Mouse (Mus musculus): ENCODE results near the gene Fam71a. TPM values are rescaled to one million over a fixed set of nuclear protein-coding genes. Genes with fewer than 3 reads are reported as not detected.
A peak's percentile ranks its signal among the peaks of the same experiment; 100 is the strongest.

Fam71a gene
- total and polyA plus RNA-seq, 3 experiments, result not detected

GRCm38 (mm10) chr1:191135406-191135805 is 29.2 kb downstream of the Fam71a start:
- Histone ChIP-seq H3K4me3 (no peak overlapping the region), H3K27ac (no peak overlapping the region), H3K9ac (ENCODE audit: low read depth, low read length) (no peak overlapping the region), H3K27me3 (ENCODE audit: control insufficient read depth, insufficient read depth, low read length) (no peaks in the 10 kb centered on the region), H3K36me3 (ENCODE audit: control insufficient read depth, insufficient read depth, low read length) (no peaks in the 10 kb centered on the region), H3K79me2 (replicated peaks; ENCODE audit: control insufficient read depth, insufficient read depth, low read length) (no peaks in the 10 kb centered on the region), H3K4me1 (ENCODE audit: control insufficient read depth, insufficient read depth, low read length) (no peaks in the 10 kb centered on the region)
- 71% methylated on average over 4 of the region's 4 CpGs for WGBS
- TF ChIP-seq EP300 (IDR thresholded peaks at IDR 0.05; ENCODE audit: insufficient read depth, low read depth, low read length) (no peak), CTCF (IDR thresholded peaks at IDR 0.05) (no peak), POLR2A (IDR thresholded peaks at IDR 0.05; ENCODE audit: insufficient read depth, low read depth, low read length) (no peak)
- no peak for DNase-seq
- intact Hi-C loops (cut with DNase I), result no loop called here

GRCm38 (mm10) chr1:191132934-191133333 is 31.7 kb downstream of the Fam71a start:
- H3K27ac ChIP-seq, result no peak overlapping the region
- intact Hi-C loops (cut with DNase I), result no loop called here
- H3K4me1 ChIP-seq (ENCODE audit: control insufficient read depth, insufficient read depth, low read length), result no peaks in the 10 kb centered on the region
- TF ChIP-seq EP300 (IDR thresholded peaks at IDR 0.05; ENCODE audit: insufficient read depth, low read depth, low read length), result no peak
- TF ChIP-seq CTCF (IDR thresholded peaks at IDR 0.05), result no peak
- no peak for TF ChIP-seq POLR2A (IDR thresholded peaks at IDR 0.05; ENCODE audit: insufficient read depth, low read depth, low read length)
- H3K79me2 ChIP-seq (replicated peaks; ENCODE audit: control insufficient read depth, insufficient read depth, low read length), result no peaks in the 10 kb centered on the region
- H3K4me3 ChIP-seq, result no peak overlapping the region
- no peaks in the 10 kb centered on the region for H3K27me3 ChIP-seq (ENCODE audit: control insufficient read depth, insufficient read depth, low read length)
- H3K36me3 ChIP-seq (ENCODE audit: control insufficient read depth, insufficient read depth, low read length), result no peaks in the 10 kb centered on the region
- 35% methylated on average over 5 of the region's 5 CpGs for WGBS
- no peak overlapping the region for H3K9ac ChIP-seq (ENCODE audit: low read depth, low read length)
- DNase-seq, result no peak

- DNase-seq, result no peak
- no peaks in the 10 kb centered on the region for H3K27me3 ChIP-seq (ENCODE audit: control insufficient read depth, insufficient read depth, low read length)
- H3K4me3 ChIP-seq, result no peak overlapping the region
- H3K27ac ChIP-seq, result no peak overlapping the region
- TF ChIP-seq CTCF (IDR thresholded peaks at IDR 0.05), result no peak
- TF ChIP-seq POLR2A (IDR thresholded peaks at IDR 0.05; ENCODE audit: insufficient read depth, low read depth, low read length), result no peak
- TF ChIP-seq EP300 (IDR thresholded peaks at IDR 0.05; ENCODE audit: insufficient read depth, low read depth, low read length), result no peak
- H3K79me2 ChIP-seq (replicated peaks; ENCODE audit: control insufficient read depth, insufficient read depth, low read length), result no peaks in the 10 kb centered on the region
- H3K4me1 ChIP-seq (ENCODE audit: control insufficient read depth, insufficient read depth, low read length), result no peaks in the 10 kb centered on the region
- no peaks in the 10 kb centered on the region for H3K36me3 ChIP-seq (ENCODE audit: control insufficient read depth, insufficient read depth, low read length)
- H3K9ac ChIP-seq (ENCODE audit: low read depth, low read length), result no peak overlapping the region
- intact Hi-C loops (cut with DNase I), result no loop called here
- WGBS, result 72% methylated on average over 5 of the region's 5 CpGs
These were observed 32.4 kb downstream of the Fam71a start for GRCm38 (mm10) chr1:191132240-191132639.

GRCm38 (mm10) chr1:191131692-191132091 is 32.9 kb downstream of the Fam71a start:
- H3K4me3 ChIP-seq, result no peak overlapping the region
- no peaks in the 10 kb centered on the region for H3K36me3 ChIP-seq (ENCODE audit: control insufficient read depth, insufficient read depth, low read length)
- TF ChIP-seq EP300 (IDR thresholded peaks at IDR 0.05; ENCODE audit: insufficient read depth, low read depth, low read length) (no peak), POLR2A (IDR thresholded peaks at IDR 0.05; ENCODE audit: insufficient read depth, low read depth, low read length) (no peak), CTCF (IDR thresholded peaks at IDR 0.05) (no peak)
- WGBS, result 92% methylated on average over 2 of the region's 2 CpGs
- intact Hi-C loops (cut with DNase I), result no loop called here
- DNase-seq, result no peak
- no peaks in the 10 kb centered on the region for H3K27me3 ChIP-seq (ENCODE audit: control insufficient read depth, insufficient read depth, low read length)
- H3K4me1 ChIP-seq (ENCODE audit: control insufficient read depth, insufficient read depth, low read length), result no peaks in the 10 kb centered on the region
- H3K27ac ChIP-seq, result no peak overlapping the region
- H3K9ac ChIP-seq (ENCODE audit: low read depth, low read length), result no peak overlapping the region
- H3K79me2 ChIP-seq (replicated peaks; ENCODE audit: control insufficient read depth, insufficient read depth, low read length), result no peaks in the 10 kb centered on the region

GRCm38 (mm10) chr1:191125811-191126638 is 38.6 kb downstream of the Fam71a start:
- TF ChIP-seq CTCF (IDR thresholded peaks at IDR 0.05) (peak; percentile 85), EP300 (IDR thresholded peaks at IDR 0.05; ENCODE audit: insufficient read depth, low read depth, low read length) (no peak)
- peaks cover 2% of the 10 kb centered on the region for H3K4me1 ChIP-seq (ENCODE audit: control insufficient read depth, insufficient read depth, low read length)
- peak overlapping the region; percentile 58 for H3K9ac ChIP-seq (ENCODE audit: low read depth, low read length)
- no peaks in the 10 kb centered on the region for H3K79me2 ChIP-seq (replicated peaks; ENCODE audit: control insufficient read depth, insufficient read depth, low read length)
- no peaks in the 10 kb centered on the region for H3K36me3 ChIP-seq (ENCODE audit: control insufficient read depth, insufficient read depth, low read length)
- H3K27me3 ChIP-seq (ENCODE audit: control insufficient read depth, insufficient read depth, low read length), result no peaks in the 10 kb centered on the region
- WGBS, result 13% methylated on average over 38 of the region's 38 CpGs
- H3K4me3 ChIP-seq, result peak overlapping the region; percentile 29; the same call in 1 of the 2 replicates
- intact Hi-C loops (cut with DNase I), result loop anchor here (1.0 kb wide), 1 partner anchor 182 kb away; no protein-coding TSS in a partner anchor
- DNase-seq, result peak; percentile 78 to 82
- H3K27ac ChIP-seq, result no peak overlapping the region

GRCm38 (mm10) chr1:191124288-191124687 is 40.3 kb downstream of the Fam71a start:
- TF ChIP-seq CTCF (IDR thresholded peaks at IDR 0.05) (no peak), POLR2A (IDR thresholded peaks at IDR 0.05; ENCODE audit: insufficient read depth, low read depth, low read length) (no peak), EP300 (IDR thresholded peaks at IDR 0.05; ENCODE audit: insufficient read depth, low read depth, low read length) (no peak)
- no peak overlapping the region for H3K4me3 ChIP-seq
- no peaks in the 10 kb centered on the region for H3K79me2 ChIP-seq (replicated peaks; ENCODE audit: control insufficient read depth, insufficient read depth, low read length)
- H3K36me3 ChIP-seq (ENCODE audit: control insufficient read depth, insufficient read depth, low read length), result no peaks in the 10 kb centered on the region
- H3K27ac ChIP-seq, result no peak overlapping the region
- WGBS, result 64% methylated on average over 4 of the region's 4 CpGs
- intact Hi-C loops (cut with DNase I), result no loop called here
- peaks cover 2% of the 10 kb centered on the region; the same call in 1 of the 2 replicates for H3K27me3 ChIP-seq (ENCODE audit: control insufficient read depth, insufficient read depth, low read length)
- no peak for DNase-seq
- peaks cover 2% of the 10 kb centered on the region for H3K4me1 ChIP-seq (ENCODE audit: control insufficient read depth, insufficient read depth, low read length)
- H3K9ac ChIP-seq (ENCODE audit: low read depth, low read length), result no peak overlapping the region

Measured in heart, adult 2 months (tissue).